Mouse (Mus musculus): ENCODE measurements at regions not wholly inside any gene's neighbourhood (a gene's known extent, or its start where the extent isn't known, plus 50 kb on each side); places are given as distances from the start of the nearest gene placed in this dataset.

GRCm38 (mm10) chr19:59631541-59631940 is 173.4 kb downstream of the Emx2 start:
- intact Hi-C loops (cut with DNase I) = no loop called here
- DNase-seq (ENCODE audit: extremely low spot score in 1 of 2, low spot score in 2 of 2) = no peak

GRCm38 (mm10) chr19:59636271-59636670 is 178.1 kb downstream of the Emx2 start:
- no peak for DNase-seq (ENCODE audit: extremely low spot score in 1 of 2, low spot score in 2 of 2)
- intact Hi-C loops (cut with DNase I) = no loop called here

DNA sequence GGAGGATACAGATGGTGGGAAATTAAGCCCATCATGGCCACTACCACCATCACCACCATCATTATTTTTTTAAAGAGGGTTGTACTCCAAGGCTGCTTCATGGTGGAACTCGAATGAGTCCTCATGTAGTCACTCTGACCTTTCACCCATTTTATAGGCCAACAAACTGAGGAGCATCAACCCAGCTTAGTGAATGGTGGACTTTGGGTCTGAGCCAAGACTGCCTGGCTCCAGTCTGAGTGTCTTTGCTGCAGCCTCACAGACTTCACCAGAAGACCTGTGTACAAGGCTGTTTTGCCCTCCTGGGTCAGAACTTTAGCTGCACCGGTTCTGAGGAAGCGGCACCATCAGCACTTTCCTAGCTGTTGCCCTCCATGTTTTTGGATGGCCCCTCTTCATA is 184.4 kb downstream of the Emx2 start:
- no peak for DNase-seq (ENCODE audit: extremely low spot score in 1 of 2, low spot score in 2 of 2)
- intact Hi-C loops (cut with DNase I) = no loop called here

GRCm38 (mm10) chr19:59646231-59646630 is 188.1 kb downstream of the Emx2 start:
- DNase-seq (ENCODE audit: extremely low spot score in 1 of 2, low spot score in 2 of 2) = no peak
- intact Hi-C loops (cut with DNase I) = no loop called here

- intact Hi-C loops (cut with DNase I) = no loop called here
- DNase-seq (ENCODE audit: extremely low spot score in 1 of 2, low spot score in 2 of 2) = no peak
Observed at GRCm38 (mm10) chr19:59646656-59647055, 188.5 kb downstream of the Emx2 start.

DNA sequence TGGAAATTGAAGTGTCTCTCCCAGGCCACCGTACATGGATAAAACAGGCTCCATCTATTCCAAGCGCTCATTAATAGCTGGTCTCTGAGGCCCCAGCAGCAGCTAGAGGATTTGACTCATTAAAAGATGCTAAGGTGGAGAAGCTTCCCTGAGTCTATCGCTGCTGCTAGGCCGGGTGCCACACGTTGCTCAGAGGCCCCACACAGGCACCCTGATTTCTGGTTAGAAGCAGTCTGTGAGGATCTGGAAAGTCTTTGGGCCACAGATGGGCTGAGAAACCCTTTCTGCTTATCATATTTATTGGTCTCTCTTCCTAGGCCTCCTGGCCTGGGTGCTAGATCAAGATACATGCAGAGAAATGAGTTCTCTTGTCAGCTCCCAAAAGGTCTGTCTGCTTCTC is 191.2 kb downstream of the Emx2 start:
- intact Hi-C loops (cut with DNase I) = no loop called here
- no peak for DNase-seq (ENCODE audit: extremely low spot score in 1 of 2, low spot score in 2 of 2)

DNA sequence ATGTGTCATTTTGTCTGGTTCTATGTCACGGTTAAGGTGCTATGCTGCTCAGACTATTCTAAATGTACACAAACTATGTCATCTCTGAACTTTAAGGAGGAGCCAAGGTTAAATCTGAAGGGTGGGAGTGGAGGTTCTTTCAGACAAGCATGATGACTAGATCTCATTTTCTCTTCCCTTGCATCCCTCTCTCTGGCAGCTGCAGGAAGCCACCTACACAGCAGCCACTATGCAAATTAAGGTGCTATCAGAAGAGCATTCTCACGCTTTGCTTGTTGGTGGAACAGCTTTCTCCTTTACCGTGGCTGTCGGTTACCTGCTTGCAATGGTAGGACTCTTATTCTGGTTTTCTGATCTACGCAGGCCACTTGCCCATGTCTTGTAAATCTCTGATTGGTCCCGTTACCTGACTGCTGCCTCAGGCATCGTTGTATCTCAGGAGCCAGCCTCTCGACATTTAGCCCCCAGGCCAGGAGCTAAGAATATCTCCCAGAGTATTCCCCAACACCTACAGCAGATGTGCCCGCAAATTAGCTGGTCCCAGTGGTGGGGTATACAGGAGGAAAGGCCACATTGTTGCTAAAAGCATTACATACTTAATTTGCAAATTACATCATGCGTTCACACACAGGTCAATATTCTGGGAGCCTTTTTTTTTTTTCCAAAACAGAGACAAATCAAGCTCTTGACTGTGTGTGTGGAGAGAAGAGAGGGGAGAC is 192.6 kb downstream of the Emx2 start:
- intact Hi-C loops (cut with DNase I) = no loop called here

GRCm38 (mm10) chr19:59653631-59654367 is 195.6 kb downstream of the Emx2 start:
- no peak for DNase-seq (ENCODE audit: extremely low spot score in 1 of 2, low spot score in 2 of 2)
- intact Hi-C loops (cut with DNase I) = no loop called here

More for the DNA sequence above, 192.6 kb downstream of the Emx2 start:
- DNase-seq (ENCODE audit: extremely low spot score in 1 of 2, low spot score in 2 of 2) = no peak

- intact Hi-C loops (cut with DNase I) = no loop called here
- no peak for DNase-seq (ENCODE audit: extremely low spot score in 1 of 2, low spot score in 2 of 2)
Observed at GRCm38 (mm10) chr19:59655321-59655720, 197.1 kb downstream of the Emx2 start.

GRCm38 (mm10) chr19:59669793-59670192 is 211.6 kb downstream of the Emx2 start:
- no peak for DNase-seq (ENCODE audit: extremely low spot score in 1 of 2, low spot score in 2 of 2)
- intact Hi-C loops (cut with DNase I) = no loop called here

- DNase-seq (ENCODE audit: extremely low spot score in 1 of 2, low spot score in 2 of 2) = no peak
- intact Hi-C loops (cut with DNase I) = no loop called here
Observed at GRCm38 (mm10) chr19:59673537-59673936, 215.4 kb downstream of the Emx2 start.

GRCm38 (mm10) chr19:59679191-59679590 is 221.0 kb downstream of the Emx2 start:
- intact Hi-C loops (cut with DNase I) = no loop called here
- DNase-seq (ENCODE audit: extremely low spot score in 1 of 2, low spot score in 2 of 2) = no peak

DNA sequence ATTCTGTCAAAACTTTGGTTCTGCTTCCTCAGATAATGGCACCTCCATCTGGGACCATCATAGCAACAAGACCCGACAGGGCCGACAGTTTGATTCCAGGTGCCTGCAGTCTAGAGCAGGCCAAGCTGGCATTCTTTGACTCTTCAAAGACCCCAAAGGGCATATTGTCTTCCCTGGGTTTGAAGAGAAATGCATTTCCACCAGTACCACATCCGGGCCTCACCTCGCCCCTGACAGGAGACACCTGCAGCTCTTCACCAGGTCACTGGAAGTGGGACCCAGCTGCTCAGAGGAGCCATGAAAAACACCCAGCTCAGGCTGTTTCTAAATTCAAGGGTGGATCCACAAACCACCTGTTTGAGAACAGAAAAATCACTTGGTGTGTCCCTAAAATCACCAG is 222.2 kb downstream of the Emx2 start:
- intact Hi-C loops (cut with DNase I) = no loop called here
- no peak for DNase-seq (ENCODE audit: extremely low spot score in 1 of 2, low spot score in 2 of 2)

GRCm38 (mm10) chr19:59684292-59684691 is 226.1 kb downstream of the Emx2 start:
- DNase-seq (ENCODE audit: extremely low spot score in 1 of 2, low spot score in 2 of 2) = no peak
- intact Hi-C loops (cut with DNase I) = no loop called here

DNA sequence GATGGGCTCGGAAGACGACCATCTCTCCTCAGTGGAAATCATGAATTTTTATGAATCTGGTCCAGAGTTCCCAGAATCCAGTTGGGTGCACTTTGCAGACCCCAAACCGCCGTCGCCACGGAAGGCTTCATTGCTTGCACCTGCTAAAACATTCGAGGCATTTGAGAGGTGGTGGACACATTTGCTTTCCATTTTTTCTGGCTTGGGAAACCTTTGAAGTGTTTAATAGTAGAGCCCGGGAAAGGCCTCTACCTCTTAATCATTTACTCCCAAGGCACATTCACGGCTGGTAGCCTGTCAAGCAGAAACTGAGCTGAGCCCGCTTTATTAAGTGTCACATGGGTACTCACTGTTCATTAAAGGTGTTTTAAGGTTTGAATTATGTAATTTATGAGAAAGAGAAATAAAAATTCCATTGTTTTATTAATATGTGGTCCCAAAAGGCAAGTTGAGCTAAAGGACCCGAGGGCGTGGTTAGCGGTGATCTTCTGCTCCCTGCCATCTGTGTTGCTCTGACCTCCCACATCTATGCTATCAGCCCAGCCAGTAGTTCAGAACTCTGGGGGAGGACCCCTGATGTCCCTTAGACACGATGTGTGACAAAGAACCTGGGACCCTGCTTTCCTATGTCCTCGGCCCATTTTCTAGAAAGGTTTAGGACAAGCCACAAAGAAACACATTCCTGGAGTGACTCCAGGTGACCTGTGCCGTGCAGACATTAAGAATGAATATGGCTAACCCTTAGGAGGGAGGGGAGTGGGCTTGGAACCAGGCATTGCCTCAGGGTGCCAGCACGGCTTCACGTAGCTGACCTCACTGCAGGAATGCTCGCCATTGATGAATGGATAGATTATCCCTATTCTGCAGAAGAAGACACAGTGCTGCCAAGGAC is 227.9 kb downstream of the Emx2 start:
- intact Hi-C loops (cut with DNase I) = no loop called here
- no peak for DNase-seq (ENCODE audit: extremely low spot score in 1 of 2, low spot score in 2 of 2)

GRCm38 (mm10) chr19:59687206-59687605 is 229.0 kb downstream of the Emx2 start:
- no peak for DNase-seq (ENCODE audit: extremely low spot score in 1 of 2, low spot score in 2 of 2)
- intact Hi-C loops (cut with DNase I) = no loop called here

- no peak for DNase-seq (ENCODE audit: extremely low spot score in 1 of 2, low spot score in 2 of 2)
- intact Hi-C loops (cut with DNase I) = no loop called here
Observed at GRCm38 (mm10) chr19:59687681-59688080, 229.5 kb downstream of the Emx2 start.

DNA sequence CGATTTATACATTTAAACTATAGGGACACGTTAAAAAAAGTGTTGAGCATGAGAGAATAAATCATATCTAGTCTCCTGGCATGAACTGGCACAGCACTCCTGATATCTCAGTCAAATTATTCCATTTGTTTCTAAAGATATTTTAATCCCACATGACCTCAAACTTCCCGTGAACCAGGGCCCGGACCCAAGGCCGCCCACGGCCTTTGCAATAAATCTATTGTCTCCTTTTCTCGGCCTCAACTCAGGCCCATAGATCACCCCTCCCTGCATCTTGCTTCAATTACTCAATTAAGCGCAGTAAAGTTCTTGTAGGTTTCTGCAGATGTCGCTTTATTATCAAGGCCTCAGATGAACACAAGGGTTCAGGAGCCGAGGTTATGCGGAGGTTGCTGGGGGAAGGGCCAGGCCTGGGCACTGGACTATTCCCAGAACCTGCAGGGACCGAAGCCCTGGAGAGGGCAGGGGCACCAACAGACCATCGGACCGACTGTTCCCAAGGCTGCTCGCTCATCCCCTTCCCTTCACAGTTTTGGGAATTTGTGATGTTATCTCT is 233.4 kb downstream of the Emx2 start:
- DNase-seq (ENCODE audit: extremely low spot score in 1 of 2, low spot score in 2 of 2) = no peak
- intact Hi-C loops (cut with DNase I) = no loop called here

GRCm38 (mm10) chr19:59697628-59698027 is 239.5 kb downstream of the Emx2 start:
- DNase-seq (ENCODE audit: extremely low spot score in 1 of 2, low spot score in 2 of 2) = peak; percentile 26 to 46
- intact Hi-C loops (cut with DNase I) = no loop called here

Measured in left cerebral cortex, postnatal 10 days (tissue).